Mouse (Mus musculus): ENCODE data around the gene Cox11.

DNA sequence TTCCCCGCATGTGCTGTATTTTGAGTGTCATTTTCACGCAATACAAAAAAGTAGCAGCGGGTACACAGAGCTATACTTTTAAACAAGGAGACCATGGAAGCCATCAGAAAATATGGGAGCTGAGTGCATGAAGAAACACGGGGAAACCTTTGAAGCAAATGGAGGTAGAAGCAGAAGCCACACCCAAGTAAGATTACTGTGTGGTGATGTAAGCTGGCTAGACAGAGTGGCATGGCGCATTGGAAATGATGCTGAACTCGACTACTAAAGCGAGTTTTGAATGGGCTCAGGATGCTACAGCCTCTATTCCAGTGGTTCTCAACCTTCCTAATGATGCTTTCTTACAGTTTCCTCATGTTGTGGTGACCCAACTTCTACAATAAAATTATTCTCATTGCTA lies 39.1 kb downstream of the Cox11 start:
- TF ChIP-seq POLR2A (IDR thresholded peaks at IDR 0.05; ENCODE audit: low read depth, low read length) (no peak), CTCF (IDR thresholded peaks at IDR 0.05; ENCODE audit: extremely low read depth, insufficient read depth, insufficient read length, insufficient replicate concordance) (no peak)
